Mouse (Mus musculus) forebrain, postnatal 0 days (tissue): ENCODE data around the gene Camkv. TPM values are rescaled to one million over a fixed set of nuclear protein-coding genes. Genes with fewer than 3 reads are reported as not detected.

Experiments used
- ATAC-seq: fragments of 200-750 bp; cut with Nextera tagmentation; 2 replicates; pipeline ENCODE4 v1.8.0; 2017; ENCODE audit warnings: mild to moderate bottlenecking, moderate library complexity
- DNase-seq: peaks from one replicate; pipeline ENCODE4 v3.0.0-alpha.2; 2015
- H3K27ac ChIP-seq: fragments of 300-500 bp; sonication (generic); 2 replicates; pipeline ENCODE4 v1.5.1; 2014; ENCODE audit warnings: low read depth, mild to moderate bottlenecking, antibody characterized with exemption, low read length, moderate library complexity, mixed read lengths
- H3K27me3 ChIP-seq: fragments of 300-500 bp; sonication (generic); 2 replicates; pipeline ENCODE4 v1.6.1; 2014; ENCODE audit warnings: mild to moderate bottlenecking, low read length, mixed read lengths; ENCODE audit not compliant: insufficient read depth
- H3K36me3 ChIP-seq: fragments of 300-500 bp; sonication (generic); 2 replicates; pipeline ENCODE4 v1.6.1; 2014; ENCODE audit warnings: mild to moderate bottlenecking, moderate library complexity; ENCODE audit not compliant: insufficient read depth
- H3K4me1 ChIP-seq: fragments of 300-500 bp; sonication (generic); 2 replicates; pipeline ENCODE4 v1.6.1; 2014; ENCODE audit warnings: antibody characterized with exemption; ENCODE audit not compliant: insufficient read depth
- H3K4me2 ChIP-seq: fragments of 300-500 bp; sonication (generic); 2 replicates; pipeline ENCODE4 v1.6.1; 2014; ENCODE audit warnings: low read depth, mild to moderate bottlenecking, moderate library complexity
- H3K4me3 ChIP-seq: fragments of 300-500 bp; sonication (generic); 2 replicates; pipeline ENCODE4 v1.5.1; 2014; ENCODE audit warnings: low read depth, low read length, mixed read lengths
- H3K9ac ChIP-seq: fragments of 300-500 bp; sonication (generic); 2 replicates; pipeline ENCODE4 v1.6.1; 2014; ENCODE audit warnings: mild to moderate bottlenecking
- H3K9me3 ChIP-seq: fragments of 300-500 bp; sonication (generic); 2 replicates; pipeline ENCODE4 v1.6.1; 2016; ENCODE audit warnings: low read length
- CTCF ChIP-seq: sonication (generic); IDR thresholded peaks from 2 replicates; pipeline ENCODE4 v1.5.1; 2016; ENCODE audit warnings: antibody characterized with exemption, control low read depth, low read depth
- WGBS: fragments of 180-500 bp; shearing (Covaris S2); extraction: QIAGEN DNeasy Blood & Tissue Kit; methylation state at CpG from one replicate; pipeline ENCODE4 v1.1.7; 2014; 5-methylcytosine and 5-hydroxymethylcytosine counted together
- polyA plus RNA-seq: library from polyadenylated mRNA; unstranded; fragments of >200 nt; fragmentation: Nextera tagmentation; extraction: Ambion mirVana; gene quantifications from 2 replicates; pipeline ENCODE4 v1.2.1, GENCODE M21; 2015
- total RNA-seq: library from RNA; depleted of rRNA; stranded (reverse); fragments of >200 nt; gene quantifications from 2 replicates; pipeline ENCODE4 v1.2.3, GENCODE M21; 2014

Camkv gene
- total and polyA plus RNA-seq, 2 experiments from 2014 or later = 197 to 228 TPM

DNA sequence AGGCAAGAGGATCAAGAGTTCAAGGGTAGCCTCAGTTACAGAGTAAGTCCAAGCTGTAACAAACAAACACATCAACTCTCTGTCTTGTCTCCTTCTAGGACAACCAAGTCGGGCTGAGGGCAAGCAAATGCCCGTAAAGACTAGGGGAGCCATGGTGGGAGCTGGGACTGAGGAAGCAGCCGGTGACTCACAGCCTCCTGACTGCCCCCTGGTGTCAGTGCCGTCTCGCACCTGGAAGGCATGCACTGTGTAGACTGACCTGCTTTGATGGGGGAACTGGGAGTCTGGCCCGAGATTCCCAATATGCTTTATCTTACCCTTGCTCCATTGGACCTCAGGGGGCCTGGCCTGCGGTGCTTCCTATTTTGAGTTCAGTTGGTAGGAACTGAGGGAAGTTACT lies 12.5 kb upstream of the Camkv start:
- ATAC-seq = no peak

DNA sequence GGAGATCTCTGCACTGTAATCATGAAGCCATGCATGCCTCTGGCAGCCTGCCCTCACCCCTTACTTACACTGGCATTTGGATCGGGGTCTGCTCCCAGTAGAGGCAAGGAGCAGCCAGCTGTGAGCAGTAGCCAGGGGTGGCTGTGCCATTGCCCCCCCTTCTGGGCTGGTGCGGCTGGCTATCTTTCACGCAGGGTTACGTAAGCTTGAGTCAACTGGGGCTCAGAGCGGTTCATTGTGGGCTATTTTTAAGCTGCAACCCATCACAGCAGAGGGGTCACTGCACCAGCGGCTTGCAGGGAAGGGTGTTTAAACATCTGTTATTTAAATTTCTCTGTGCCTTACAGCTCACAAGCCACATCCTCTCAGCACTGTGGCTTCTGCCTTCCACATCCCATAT lies 11.5 kb upstream of the Camkv start:
- ATAC-seq (no peak), DNase-seq (no peak)
- TF ChIP-seq CTCF = no peak
- Histone ChIP-seq H3K36me3 (no peaks in the 10 kb centered on the region), H3K27me3 (no peaks in the 10 kb centered on the region), H3K27ac (0 out of 2 replicates have a peak overlapping the region, but pooled peaks have one; percentile 47), H3K9me3 (no peaks in the 10 kb centered on the region), H3K9ac (no peak overlapping the region), H3K4me1 (peaks cover 14% of the 10 kb centered on the region), H3K4me3 (no peak overlapping the region), H3K4me2 (no peak overlapping the region)
- whole genome bisulfite sequencing = 64% methylated on average over 6 of the region's 6 CpGs

More for the DNA sequence above, 12.5 kb upstream of the Camkv start:
- H3K4me1 ChIP-seq = peaks cover 14% of the 10 kb centered on the region
- no peaks in the 10 kb centered on the region for H3K36me3 ChIP-seq
- H3K27me3 ChIP-seq = no peaks in the 10 kb centered on the region
- DNase-seq = no peak
- peak; percentile 53 for TF ChIP-seq CTCF
- no peak overlapping the region for H3K4me3 ChIP-seq
- H3K4me2 ChIP-seq = no peak overlapping the region
- H3K9me3 ChIP-seq = no peaks in the 10 kb centered on the region
- no peak overlapping the region for H3K9ac ChIP-seq
- WGBS = 33% methylated on average over 7 of the region's 7 CpGs
- H3K27ac ChIP-seq = no peak overlapping the region

DNA sequence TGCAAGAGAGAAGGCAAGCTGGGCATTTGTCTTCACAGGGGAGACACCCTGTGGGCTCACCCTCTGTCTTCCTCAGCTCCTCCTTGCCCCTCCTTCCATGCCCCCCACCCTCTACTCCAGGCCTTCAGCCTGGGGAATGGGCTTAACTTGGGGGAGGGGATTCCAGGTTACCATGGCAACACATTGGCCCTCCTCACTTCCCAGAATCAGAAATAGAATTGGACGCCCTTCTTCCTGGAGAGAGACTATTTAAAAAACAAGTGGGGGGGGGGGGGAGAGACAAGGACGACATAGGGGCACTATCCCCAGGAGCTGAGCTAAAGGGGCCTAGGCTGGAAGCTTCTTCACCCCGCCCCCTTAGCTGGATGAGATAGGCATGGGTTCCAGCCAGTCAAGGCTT lies 10.2 kb upstream of the Camkv start:
- peaks cover 14% of the 10 kb centered on the region for H3K4me1 ChIP-seq
- DNase-seq = peak; percentile 73
- H3K9me3 ChIP-seq = no peaks in the 10 kb centered on the region
- no peaks in the 10 kb centered on the region for H3K27me3 ChIP-seq
- no peak overlapping the region for H3K4me3 ChIP-seq
- H3K27ac ChIP-seq = peak overlapping the region; percentile 46; the same call in 1 of the 2 replicates
- 19% methylated on average over 3 of the region's 3 CpGs for WGBS
- no peaks in the 10 kb centered on the region for H3K36me3 ChIP-seq
- no peak overlapping the region for H3K9ac ChIP-seq
- no peak for TF ChIP-seq CTCF
- ATAC-seq = peak; percentile 27
- no peak overlapping the region for H3K4me2 ChIP-seq

DNA sequence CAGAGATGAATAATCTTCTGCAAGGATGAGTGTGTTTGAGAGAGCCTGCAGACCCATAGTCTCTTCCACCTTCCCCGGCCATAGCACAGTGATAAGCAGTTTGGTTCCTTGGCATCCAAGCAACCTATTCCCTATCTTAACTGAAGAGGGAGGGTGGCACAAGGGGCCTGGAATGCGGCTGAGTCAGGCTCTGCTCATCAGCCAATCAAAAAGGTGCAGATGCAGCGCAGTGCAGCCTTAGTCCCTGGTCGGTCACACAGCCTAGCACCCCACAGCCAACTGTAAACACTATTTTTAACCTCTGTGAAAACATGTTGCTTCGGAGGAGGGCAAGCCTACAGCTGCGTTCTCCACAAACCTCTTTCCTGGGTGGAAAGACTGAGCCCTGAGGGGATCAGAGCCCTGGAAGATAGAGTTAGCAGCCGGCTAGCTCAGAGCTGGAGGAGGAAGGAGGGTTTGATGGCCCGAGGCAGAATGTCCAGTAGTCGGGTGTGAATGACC lies 8.5 kb upstream of the Camkv start:
- H3K4me3 ChIP-seq = no peak overlapping the region
- no peaks in the 10 kb centered on the region for H3K36me3 ChIP-seq
- H3K27ac ChIP-seq = peak overlapping the region; percentile 59
- no peaks in the 10 kb centered on the region for H3K9me3 ChIP-seq
- H3K27me3 ChIP-seq = no peaks in the 10 kb centered on the region
- WGBS = 56% methylated on average over 9 of the region's 9 CpGs
- ATAC-seq (no peak), DNase-seq (no peak)
- TF ChIP-seq CTCF = no peak
- no peak overlapping the region for H3K9ac ChIP-seq
- no peak overlapping the region for H3K4me2 ChIP-seq
- peaks cover 14% of the 10 kb centered on the region for H3K4me1 ChIP-seq

DNA sequence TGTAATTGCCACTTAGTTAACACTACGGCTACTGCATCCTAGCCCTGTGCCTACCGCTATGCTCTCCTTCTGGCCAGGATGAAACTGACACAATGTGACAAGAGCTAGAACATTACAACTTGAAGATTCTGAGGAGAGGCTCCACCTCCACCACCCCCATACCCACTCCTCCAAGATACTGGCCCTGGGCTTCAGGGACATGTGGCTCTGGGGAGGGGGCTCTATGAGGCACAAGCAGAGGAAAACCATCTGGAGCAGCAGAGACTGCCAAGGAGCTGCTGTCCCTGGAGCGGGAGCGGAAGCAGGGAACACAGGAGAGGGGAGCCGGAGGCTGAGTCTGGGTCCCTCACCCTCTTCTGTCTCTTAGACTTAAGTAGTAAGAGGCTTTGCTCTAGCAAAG lies 7.7 kb upstream of the Camkv start:
- Histone ChIP-seq H3K4me2 (no peak overlapping the region), H3K4me1 (peaks cover 14% of the 10 kb centered on the region), H3K27ac (peak overlapping the region; percentile 59), H3K27me3 (no peaks in the 10 kb centered on the region), H3K36me3 (no peaks in the 10 kb centered on the region), H3K9me3 (no peaks in the 10 kb centered on the region), H3K4me3 (no peak overlapping the region), H3K9ac (no peak overlapping the region)
- DNase-seq (peak; percentile 71), ATAC-seq (peak; percentile 76)
- no peak for TF ChIP-seq CTCF
- WGBS = 58% methylated on average over 5 of the region's 5 CpGs

DNA sequence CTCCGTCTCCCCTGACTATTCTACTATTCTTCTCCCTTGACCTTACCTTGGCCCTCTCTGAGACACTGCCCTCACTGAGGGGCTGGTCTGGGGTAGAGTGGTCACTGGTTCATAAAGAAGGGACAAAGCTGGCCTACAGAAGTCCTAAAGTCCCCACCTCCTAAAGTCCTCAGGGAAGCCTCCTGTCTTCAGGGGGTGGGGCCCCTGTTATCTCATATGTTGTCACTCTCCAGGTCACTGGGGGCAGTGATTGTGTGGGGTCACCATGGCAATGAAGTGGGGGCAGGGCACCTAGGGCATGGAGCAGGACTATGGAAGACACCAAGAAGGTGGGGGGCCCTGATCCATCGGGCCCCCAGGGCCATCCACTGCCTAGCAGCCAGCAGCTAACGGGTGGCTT lies 7.3 kb upstream of the Camkv start, which contains the start of gene Actl11:
Actl11 (plus strand) TSS at position 301 of the 400 bp plus-strand sequence.
- peak within 1 kb of the TSS; percentile 59 for H3K27ac ChIP-seq

DNA sequence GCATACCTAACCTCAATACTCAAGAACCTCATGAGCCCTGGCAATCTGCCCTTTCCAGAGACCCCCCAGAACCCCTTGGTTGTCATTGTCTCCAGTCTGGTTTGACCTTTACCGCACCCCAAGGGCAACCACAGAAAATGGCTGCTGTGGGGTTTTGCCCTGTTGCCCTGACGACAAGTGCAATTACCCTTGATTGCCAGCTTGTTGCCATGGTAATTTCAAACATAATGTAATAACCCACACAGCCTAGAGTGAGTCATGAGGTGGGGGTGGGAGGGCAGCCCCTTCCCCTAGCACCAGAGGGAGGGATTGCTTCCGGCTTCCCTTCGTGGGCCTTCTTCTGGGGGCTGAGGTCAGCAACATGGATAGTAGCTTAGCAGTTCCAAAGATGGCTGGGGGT lies 3.3 kb upstream of the Camkv start:
- TF ChIP-seq CTCF = no peak
- 58% methylated on average over 4 of the region's 4 CpGs for WGBS
- no peaks in the 10 kb centered on the region for H3K36me3 ChIP-seq
- H3K9ac ChIP-seq = no peak overlapping the region
- peak; percentile 43 for DNase-seq
- H3K9me3 ChIP-seq = no peaks in the 10 kb centered on the region
- H3K27ac ChIP-seq = no peak overlapping the region
- H3K4me3 ChIP-seq = no peak overlapping the region
- ATAC-seq = peak; percentile 17; the same call in 1 of the 2 replicates
- H3K4me2 ChIP-seq = no peak overlapping the region
- H3K27me3 ChIP-seq = no peaks in the 10 kb centered on the region
- 0 out of 2 replicates have a peak, but pooled peaks cover 2% of the 10 kb centered on the region for H3K4me1 ChIP-seq

More for the DNA sequence above, 7.3 kb upstream of the Camkv start, which contains the start of gene Actl11:
- Histone ChIP-seq H3K4me1 (peaks cover 14% of the 10 kb centered on the region), H3K36me3 (no peaks in the 10 kb centered on the region), H3K27me3 (no peaks in the 10 kb centered on the region), H3K9ac (no peak within 1 kb of the TSS), H3K9me3 (no peaks in the 10 kb centered on the region), H3K4me2 (no peak within 1 kb of the TSS), H3K4me3 (no peak within 1 kb of the TSS)
- ATAC-seq (no peak), DNase-seq (no peak)
- TF ChIP-seq CTCF = no peak
- WGBS = 80% methylated on average over 3 of the region's 3 CpGs
